Mouse (Mus musculus) hindbrain, embryonic 10.5 days (tissue): ENCODE data around the gene Armh4. TPM values are rescaled to one million over a fixed set of nuclear protein-coding genes. Genes with fewer than 3 reads are reported as not detected.

Experiments used
- DNase-seq: peaks from one replicate; pipeline ENCODE4 v3.0.0-alpha.2; 2017; ENCODE audit warnings: low spot score
- H3K27ac ChIP-seq: fragments of 300-500 bp; sonication (generic); 2 replicates; pipeline ENCODE4 v1.5.1; 2016; ENCODE audit warnings: mild to moderate bottlenecking, moderate library complexity
- H3K27me3 ChIP-seq: fragments of 300-500 bp; sonication (generic); 2 replicates; pipeline ENCODE4 v1.6.1; 2016; ENCODE audit warnings: mild to moderate bottlenecking; ENCODE audit not compliant: poor library complexity, insufficient read depth, severe bottlenecking
- H3K36me3 ChIP-seq: fragments of 300-500 bp; sonication (generic); 2 replicates; pipeline ENCODE4 v1.6.1; 2016; ENCODE audit warnings: mild to moderate bottlenecking, moderate library complexity
- H3K4me1 ChIP-seq: fragments of 300-500 bp; sonication (generic); replicated peaks from 2 replicates; pipeline ENCODE4 v1.6.1; 2016; ENCODE audit warnings: mild to moderate bottlenecking
- H3K4me3 ChIP-seq: fragments of 300-500 bp; sonication (generic); 2 replicates; pipeline ENCODE4 v1.5.1; 2016; ENCODE audit warnings: mild to moderate bottlenecking, moderate library complexity
- H3K9me3 ChIP-seq: fragments of 300-500 bp; sonication (generic); 2 replicates; pipeline ENCODE4 v1.6.1; 2016; ENCODE audit warnings: mild to moderate bottlenecking, moderate library complexity
- WGBS: fragments of 180-500 bp; shearing (Covaris S2); methylation state at CpG from one replicate; pipeline ENCODE4 v1.1.7; 2016; 5-methylcytosine and 5-hydroxymethylcytosine counted together
- polyA plus RNA-seq: library from polyadenylated mRNA; unstranded; fragments of >200 nt; fragmentation: Nextera tagmentation; extraction: Ambion mirVana; gene quantifications from 2 replicates; pipeline ENCODE4 v1.2.1, GENCODE M21; 2016

The Armh4 gene
- polyA plus RNA-seq, 1 experiment from 2014 or later, result 37.7 TPM

DNA sequence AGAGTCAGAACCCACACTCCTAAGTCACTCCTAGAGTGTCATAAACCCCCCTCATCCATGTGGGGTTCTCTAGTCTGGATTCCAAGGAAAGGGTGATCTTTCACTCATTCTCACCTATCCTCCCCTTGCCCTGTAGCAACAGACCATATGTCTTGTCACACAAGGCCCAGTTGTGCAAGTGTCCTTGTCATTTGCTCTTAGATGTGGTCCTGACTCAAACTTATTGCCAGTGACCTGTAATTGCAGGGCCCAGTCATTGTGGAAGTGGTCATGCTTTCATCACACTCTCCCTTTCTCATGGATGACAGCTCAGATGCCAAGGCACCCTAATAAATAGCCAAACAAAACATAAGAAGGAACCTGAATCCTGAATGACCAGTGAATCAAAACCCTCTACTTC, 63.5 kb downstream of the Armh4 start:
- DNase-seq, result no peak
- Histone ChIP-seq H3K36me3 (no peaks in the 10 kb centered on the region), H3K27ac (no peak overlapping the region), H3K4me3 (no peak overlapping the region), H3K4me1 (no peaks in the 10 kb centered on the region), H3K9me3 (no peaks in the 10 kb centered on the region), H3K27me3 (no peaks in the 10 kb centered on the region)

DNA sequence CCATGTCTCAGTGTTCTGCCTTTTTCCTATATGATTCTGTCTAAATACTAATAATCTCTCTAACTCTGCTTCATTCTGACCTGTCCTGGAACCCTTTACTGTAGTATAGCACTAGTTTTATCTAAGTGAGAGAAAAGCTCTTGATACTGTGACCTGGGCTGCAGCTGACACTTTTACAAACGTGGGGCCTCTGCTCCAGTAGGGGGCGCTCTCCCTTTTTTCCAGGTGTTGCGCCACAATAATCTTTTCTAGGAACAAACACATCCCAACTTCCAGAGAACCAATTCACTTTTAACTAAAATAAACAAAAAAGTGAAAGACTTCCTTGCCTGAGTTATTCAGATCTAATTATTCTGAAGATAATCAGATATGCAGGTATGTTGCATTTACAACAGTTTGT, 72.2 kb downstream of the Armh4 start:
- no peak overlapping the region for H3K4me3 ChIP-seq
- H3K4me1 ChIP-seq, result no peaks in the 10 kb centered on the region
- H3K27ac ChIP-seq, result no peak overlapping the region
- 42% methylated on average over 3 of the region's 3 CpGs for whole genome bisulfite sequencing
- no peaks in the 10 kb centered on the region for H3K9me3 ChIP-seq
- no peak for DNase-seq
- no peaks in the 10 kb centered on the region for H3K36me3 ChIP-seq
- no peaks in the 10 kb centered on the region for H3K27me3 ChIP-seq

DNA sequence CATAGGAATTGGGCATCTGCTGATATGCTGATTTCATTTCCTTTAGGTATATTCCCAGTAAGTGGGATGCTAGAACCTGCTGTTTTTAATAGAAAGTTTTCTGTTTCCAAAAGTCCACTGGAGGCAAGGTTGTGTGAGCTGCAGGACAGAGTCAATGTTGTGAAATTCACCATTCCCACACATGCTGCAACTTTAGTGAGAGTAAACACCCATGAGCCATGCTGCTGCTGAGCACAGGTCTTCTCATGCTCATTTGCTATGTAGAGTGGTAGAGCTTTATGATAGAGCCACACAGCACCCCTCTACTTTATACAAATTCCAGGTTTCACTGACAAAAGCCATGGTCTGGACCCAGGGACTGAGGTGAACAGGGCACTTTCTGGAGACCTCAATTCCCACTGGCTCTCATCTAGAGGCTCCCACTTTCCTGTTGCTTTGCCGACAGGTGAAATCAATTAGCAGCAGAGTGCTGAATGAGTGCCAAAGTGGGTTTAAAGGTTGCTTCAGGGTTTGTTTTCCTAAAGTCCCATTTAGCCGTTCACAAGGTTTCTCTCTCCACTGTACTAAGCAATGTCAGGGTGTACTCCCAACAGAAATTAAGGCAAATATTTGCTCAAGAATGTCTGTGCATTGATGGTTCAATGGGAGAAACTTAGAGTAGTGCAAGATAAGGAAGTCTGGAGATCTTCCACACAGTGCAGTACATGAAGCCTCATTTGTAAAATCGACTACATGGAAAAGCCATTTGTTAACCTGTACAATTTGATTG, 79.6 kb downstream of the Armh4 start:
- Histone ChIP-seq H3K9me3 (no peaks in the 10 kb centered on the region), H3K4me1 (no peaks in the 10 kb centered on the region), H3K27ac (no peak overlapping the region), H3K27me3 (no peaks in the 10 kb centered on the region), H3K4me3 (no peak overlapping the region), H3K36me3 (no peaks in the 10 kb centered on the region)
- no peak for DNase-seq
- 76% methylated on average over 3 of the region's 3 CpGs for WGBS

DNA sequence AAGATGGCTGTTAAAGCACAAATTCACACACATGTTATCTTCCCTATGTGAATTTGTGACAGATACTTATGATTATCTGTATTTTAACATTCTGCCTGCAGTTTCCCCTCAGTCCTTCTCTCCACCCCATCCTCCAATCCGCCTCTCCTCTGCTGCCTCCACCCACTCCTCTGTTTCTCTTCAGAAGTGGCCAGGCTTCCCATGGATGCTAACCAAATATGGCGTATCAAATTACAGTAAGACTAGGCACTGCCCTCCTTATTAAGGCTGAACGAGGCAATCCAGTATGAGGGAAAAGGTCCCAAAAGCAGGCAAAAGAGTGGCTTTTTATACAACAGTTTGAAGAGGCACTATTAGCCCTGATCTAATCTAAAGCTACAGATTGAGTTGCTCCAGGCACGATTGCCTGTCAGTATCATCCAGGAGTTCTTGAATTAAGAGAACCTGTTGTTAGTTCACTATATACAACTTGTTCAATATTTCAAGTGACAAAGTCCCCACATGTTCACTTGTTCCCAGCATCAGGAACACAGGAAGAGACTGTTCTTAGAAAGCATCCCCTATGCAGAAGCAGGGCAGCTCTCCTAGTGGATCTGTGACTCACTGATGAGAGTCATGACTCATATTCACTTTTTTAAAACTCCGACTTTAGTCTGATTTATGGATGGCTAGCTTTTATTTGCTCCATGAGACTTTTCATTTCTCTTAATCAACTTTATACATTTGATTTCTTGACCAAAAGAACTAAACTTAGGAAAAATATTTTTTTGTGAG, 103.5 kb downstream of the Armh4 start:
- Histone ChIP-seq H3K36me3 (no peaks in the 10 kb centered on the region), H3K4me1 (peaks cover 5% of the 10 kb centered on the region), H3K9me3 (no peaks in the 10 kb centered on the region), H3K4me3 (no peak overlapping the region), H3K27me3 (no peaks in the 10 kb centered on the region), H3K27ac (no peak overlapping the region)
- 65% methylated on average over 5 of the region's 5 CpGs for WGBS
- no peak for DNase-seq

- H3K9me3 ChIP-seq, result no peaks in the 10 kb centered on the region
- no peak overlapping the region for H3K27ac ChIP-seq
- 43% methylated on average over 2 of the region's 2 CpGs for whole genome bisulfite sequencing
- no peak for DNase-seq
- peaks cover 5% of the 10 kb centered on the region for H3K4me1 ChIP-seq
- no peaks in the 10 kb centered on the region for H3K27me3 ChIP-seq
- no peak overlapping the region for H3K4me3 ChIP-seq
- no peaks in the 10 kb centered on the region for H3K36me3 ChIP-seq
Measured at GRCm38 (mm10) chr14:49676580-49676979, 106.6 kb downstream of the Armh4 start.

DNA sequence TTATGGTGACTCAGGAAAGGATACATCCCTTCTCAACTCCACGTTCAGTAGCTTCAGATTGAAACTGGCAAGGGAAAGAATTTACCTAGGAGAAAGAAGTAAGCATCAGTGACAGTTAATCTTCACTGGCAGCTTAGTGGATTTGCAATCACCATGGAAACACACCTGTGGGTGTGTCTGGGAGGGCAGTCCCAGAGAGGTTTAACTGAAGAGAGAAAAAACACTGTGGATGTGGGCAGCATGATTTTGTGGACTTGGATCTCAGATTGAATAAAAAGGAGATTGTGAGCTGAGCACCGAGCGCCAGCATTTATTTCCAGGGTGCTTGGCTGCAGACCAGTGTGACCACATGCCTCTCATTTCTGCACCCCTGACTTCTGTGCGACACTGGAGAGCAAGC, 122.7 kb downstream of the Armh4 start:
- Histone ChIP-seq H3K27me3 (no peaks in the 10 kb centered on the region), H3K36me3 (no peaks in the 10 kb centered on the region), H3K4me1 (no peaks in the 10 kb centered on the region), H3K27ac (no peak overlapping the region), H3K4me3 (no peak overlapping the region), H3K9me3 (no peaks in the 10 kb centered on the region)
- WGBS, result 54% methylated on average over 4 of the region's 4 CpGs
- DNase-seq, result no peak

DNA sequence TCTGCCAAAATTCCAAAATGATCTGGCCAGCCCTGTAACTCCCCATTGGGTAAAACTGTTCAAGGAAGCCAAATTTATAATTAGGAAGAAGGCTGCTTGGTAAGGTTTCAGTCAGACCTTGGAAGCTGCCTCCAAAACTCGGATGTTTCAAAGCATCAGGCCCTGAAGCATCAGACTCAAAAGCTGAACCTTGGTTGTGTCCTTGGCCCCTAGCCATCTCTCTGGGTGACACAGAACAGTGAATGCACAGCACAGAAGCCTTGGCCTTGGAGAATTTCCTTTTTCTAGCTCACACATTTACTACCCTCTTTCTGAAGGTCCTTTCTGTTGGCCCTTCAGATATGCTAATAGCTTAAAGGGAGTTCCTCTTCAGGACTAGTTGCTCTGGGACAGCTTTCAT, 134.0 kb downstream of the Armh4 start:
- H3K36me3 ChIP-seq, result no peaks in the 10 kb centered on the region
- H3K9me3 ChIP-seq, result no peaks in the 10 kb centered on the region
- no peak overlapping the region for H3K27ac ChIP-seq
- WGBS, result 91% methylated on average over 1 of the region's 1 CpGs
- DNase-seq, result no peak
- no peak overlapping the region for H3K4me3 ChIP-seq
- no peaks in the 10 kb centered on the region for H3K27me3 ChIP-seq
- no peaks in the 10 kb centered on the region for H3K4me1 ChIP-seq

DNA sequence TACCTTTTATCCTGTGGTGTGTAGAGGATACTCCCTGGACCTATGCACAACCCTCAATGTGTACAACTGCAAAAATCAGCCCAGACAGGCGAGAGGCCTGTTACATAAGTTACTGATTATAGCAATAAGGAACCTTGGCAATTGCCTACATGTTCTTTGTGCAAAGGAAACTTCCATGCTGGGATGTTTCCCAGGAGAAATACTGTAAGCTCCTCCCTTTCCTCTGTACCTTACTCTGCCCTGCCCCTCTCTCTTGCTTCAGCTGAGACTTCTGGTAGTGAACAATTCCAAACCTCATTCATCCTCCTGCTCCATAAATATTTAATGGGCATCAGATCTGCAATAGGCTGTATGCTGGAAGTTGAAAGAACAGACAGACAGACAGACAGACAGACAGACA, 145.8 kb downstream of the Armh4 start:
- Histone ChIP-seq H3K27me3 (no peaks in the 10 kb centered on the region), H3K36me3 (no peaks in the 10 kb centered on the region), H3K4me3 (no peak overlapping the region), H3K4me1 (no peaks in the 10 kb centered on the region), H3K27ac (no peak overlapping the region), H3K9me3 (no peaks in the 10 kb centered on the region)
- 68% methylated on average over 1 of the region's 1 CpGs for WGBS
- DNase-seq, result no peak

GRCm38 (mm10) chr14:49626055-49626454, 157.1 kb downstream of the Armh4 start:
- H3K27me3 ChIP-seq, result no peaks in the 10 kb centered on the region
- H3K4me1 ChIP-seq, result no peaks in the 10 kb centered on the region
- no peaks in the 10 kb centered on the region for H3K9me3 ChIP-seq
- H3K36me3 ChIP-seq, result no peaks in the 10 kb centered on the region
- no peak for DNase-seq
- H3K4me3 ChIP-seq, result no peak overlapping the region
- 41% methylated on average over 4 of the region's 4 CpGs for WGBS
- H3K27ac ChIP-seq, result no peak overlapping the region

Other genes starting within 250 kb of the Armh4 start
- not detected in 2 replicates for gene Olfr722, start 118.6 kb upstream of the Armh4 start, polyA plus RNA-seq
- gene Olfr723, start 148.4 kb upstream of the Armh4 start, polyA plus RNA-seq, result not detected in 2 replicates
- gene Olfr724, start 179.9 kb upstream of the Armh4 start, polyA plus RNA-seq, result not detected in 2 replicates